Mouse (Mus musculus) olfactory bulb, adult 2 months (tissue): ENCODE measurements around the gene Entpd8.

ENCODE experiments used
- CTCF ChIP-seq: fragments of 200-500 bp; IDR thresholded peaks from 2 replicates; pipeline ENCODE4 v1.5.1; 2012; ENCODE audit warnings: low read depth, mild to moderate bottlenecking, low read length, moderate library complexity; ENCODE audit not compliant: insufficient read depth
- POLR2A ChIP-seq: fragments of 200-500 bp; IDR thresholded peaks from 2 replicates; pipeline ENCODE4 v1.6.1; 2012; ENCODE audit warnings: mild to moderate bottlenecking, low read depth, low read length, moderate library complexity; ENCODE audit not compliant: insufficient read depth

DNA sequence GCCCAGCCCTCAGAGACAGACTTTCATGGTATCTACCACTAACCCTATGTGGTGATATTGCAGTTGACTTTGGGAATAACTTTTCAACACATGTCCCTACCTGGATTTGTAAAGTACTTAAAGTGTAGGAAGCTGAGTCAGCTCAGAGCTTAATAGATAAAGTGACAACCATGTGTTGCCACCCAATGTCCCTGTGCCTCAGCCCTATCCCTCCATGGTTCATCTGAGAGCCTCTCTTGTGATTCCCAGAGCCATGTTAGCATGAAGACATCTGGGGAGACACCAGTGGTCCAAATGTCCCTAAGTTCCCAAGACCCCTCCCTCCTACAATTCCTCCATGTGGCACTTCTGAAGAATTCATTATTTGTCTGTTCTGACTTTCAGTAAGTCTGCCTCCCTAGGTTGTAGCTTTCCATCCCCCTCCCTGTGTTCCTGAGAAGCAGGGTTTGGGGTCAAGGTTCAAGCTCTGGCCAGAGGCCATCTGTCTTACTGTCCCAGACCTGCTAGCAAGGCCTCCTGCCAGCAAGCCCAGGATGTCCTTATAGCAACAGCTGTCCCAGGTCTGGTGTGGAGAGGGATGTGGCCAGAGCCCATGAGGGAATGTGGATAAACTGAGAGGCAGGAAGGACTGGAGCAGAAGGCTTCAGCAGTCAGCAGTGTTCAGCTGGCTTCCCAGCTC, 30.5 kb downstream of the Entpd8 start:
- no peak for TF ChIP-seq POLR2A
- TF ChIP-seq CTCF, result no peak
